Mouse (Mus musculus): Measurements from ENCODE around the gene 3110040M04Rik. TPM values are rescaled to one million over a fixed set of nuclear protein-coding genes. Genes with fewer than 3 reads are reported as not detected.
"Not testable (repeated sequence)": the region's sequence is repeated elsewhere in the genome, so short reads cannot be mapped to it uniquely, and the experiment has no call there.

3110040M04Rik gene
- not detected in 2 replicates for polyA plus RNA-seq (2012; rRNA removed)

- DNase-seq (ENCODE audit: low spot score) = not testable (repeated sequence)
Measured at GRCm38 (mm10) chr1:151203818-151204217, at the start of gene 3110040M04Rik. TSS of gene 3110040M04Rik (plus strand) at chr1:151204121.

GRCm38 (mm10) chr1:151154131-151154530 is 49.8 kb upstream of the 3110040M04Rik start:
- DNase-seq (ENCODE audit: low spot score) = not testable (repeated sequence)

GRCm38 (mm10) chr1:151156129-151156528 is 47.8 kb upstream of the 3110040M04Rik start:
- no peak for DNase-seq (ENCODE audit: low spot score)

GRCm38 (mm10) chr1:151156777-151157632 is 46.9 kb upstream of the 3110040M04Rik start:
- DNase-seq (ENCODE audit: low spot score) = no peak

DNA sequence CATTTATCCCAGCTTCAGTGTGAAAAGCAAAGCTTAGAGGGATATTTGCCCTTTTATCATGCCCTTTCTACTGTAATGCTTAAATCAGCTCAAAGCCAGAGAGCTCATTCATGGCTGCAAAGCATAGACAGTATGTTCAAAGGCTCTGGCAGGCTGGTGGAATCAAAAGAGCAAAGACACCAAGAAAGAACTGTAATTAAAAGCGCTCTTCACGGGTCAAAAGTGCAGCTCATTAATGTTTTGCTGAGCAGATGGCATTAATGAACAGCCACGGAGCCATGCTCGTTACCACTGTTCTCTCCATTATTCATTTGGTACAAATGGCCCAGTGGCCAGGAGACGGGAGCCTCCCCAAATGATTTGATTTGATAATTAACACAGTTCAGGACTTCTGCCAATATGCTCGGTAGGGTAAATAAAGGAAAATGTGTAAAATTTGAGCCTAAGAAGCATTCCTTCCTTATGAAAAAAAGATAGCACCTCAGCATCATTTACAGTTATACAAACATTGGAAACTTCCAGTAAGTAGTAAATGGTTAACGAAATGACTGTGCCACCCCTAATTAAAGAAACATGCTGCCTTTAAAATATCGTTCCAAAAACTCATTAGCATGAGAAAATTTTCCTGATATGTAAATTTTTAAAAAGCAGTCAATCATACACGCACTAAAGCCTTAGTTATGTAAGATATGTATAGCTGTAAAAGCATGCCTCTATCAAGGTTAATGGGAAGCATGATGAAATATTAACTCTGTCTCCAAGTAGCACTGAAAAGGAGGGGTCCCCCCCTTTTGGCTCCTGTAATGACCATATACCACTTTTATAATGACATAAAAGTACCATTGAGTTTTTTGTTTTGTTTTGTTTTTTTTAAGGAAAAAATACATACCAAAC is 45.7 kb upstream of the 3110040M04Rik start:
- DNase-seq (ENCODE audit: low spot score) = no peak

GRCm38 (mm10) chr1:151158857-151159510 is 44.9 kb upstream of the 3110040M04Rik start:
- DNase-seq (ENCODE audit: low spot score) = no peak

- DNase-seq (ENCODE audit: low spot score) = no peak
Measured at GRCm38 (mm10) chr1:151166031-151166430, 37.9 kb upstream of the 3110040M04Rik start.

- DNase-seq (ENCODE audit: low spot score) = no peak
Measured at GRCm38 (mm10) chr1:151167297-151168047, 36.4 kb upstream of the 3110040M04Rik start.

DNA sequence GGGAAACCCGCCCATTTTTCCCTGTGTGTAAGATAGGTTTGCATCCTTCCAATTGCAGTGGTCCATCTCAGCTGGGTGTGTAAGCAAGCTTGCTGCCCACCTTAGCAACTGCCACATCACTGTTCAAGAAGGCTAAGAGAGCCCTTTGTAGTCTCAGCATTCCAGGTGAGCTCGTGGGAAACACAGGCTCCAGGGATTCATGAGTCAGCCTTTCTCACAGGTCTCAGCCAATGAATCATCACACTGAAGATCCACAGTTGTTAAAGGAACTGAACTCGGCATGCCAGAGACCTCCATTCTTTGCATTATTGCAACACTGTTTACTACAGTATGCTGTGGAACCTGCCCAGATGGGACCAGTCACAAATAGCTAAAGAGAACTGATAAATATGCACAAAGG is 35.3 kb upstream of the 3110040M04Rik start:
- DNase-seq (ENCODE audit: low spot score) = no peak

DNA sequence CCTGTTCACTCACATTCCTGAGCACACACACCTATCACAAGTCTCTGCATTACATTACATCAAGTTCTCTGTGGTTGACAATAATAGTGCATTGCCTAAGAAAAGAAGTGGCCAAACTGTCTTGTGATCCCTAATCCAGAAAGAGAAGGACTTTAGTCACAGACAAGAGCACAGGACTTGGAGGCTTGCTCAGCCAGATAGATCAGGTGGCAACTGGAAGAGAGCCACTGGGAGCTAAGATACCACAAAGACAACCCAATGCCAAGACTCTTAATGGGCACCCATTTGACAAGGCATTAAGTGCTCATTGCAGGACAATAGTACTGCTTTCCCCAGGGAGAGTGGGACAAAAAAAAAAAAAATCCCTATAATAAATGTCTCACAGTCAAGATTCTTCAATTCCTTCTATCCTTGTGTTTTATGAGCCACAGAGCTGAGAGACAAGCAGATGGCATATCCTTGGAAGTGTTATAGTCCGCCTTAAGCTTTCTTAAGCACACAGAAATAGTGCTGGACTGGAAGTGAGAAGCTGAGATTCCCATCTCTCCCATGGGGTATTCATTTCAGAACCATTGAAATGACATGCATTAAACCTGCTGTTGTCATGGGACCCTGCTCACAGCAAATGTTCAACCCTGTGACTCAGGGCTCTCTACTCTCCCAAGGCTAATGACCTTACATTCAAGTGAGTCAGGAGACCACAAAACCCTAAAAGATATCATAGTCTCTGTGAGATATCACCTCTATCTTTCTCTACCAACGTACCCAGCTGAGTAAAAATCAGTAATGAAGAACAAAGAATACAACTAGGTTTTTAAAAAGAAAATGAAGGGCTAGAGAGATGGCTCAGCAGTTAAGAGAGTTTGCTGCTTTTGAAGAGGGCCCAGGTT is 32.1 kb upstream of the 3110040M04Rik start:
- DNase-seq (ENCODE audit: low spot score) = no peak

DNA sequence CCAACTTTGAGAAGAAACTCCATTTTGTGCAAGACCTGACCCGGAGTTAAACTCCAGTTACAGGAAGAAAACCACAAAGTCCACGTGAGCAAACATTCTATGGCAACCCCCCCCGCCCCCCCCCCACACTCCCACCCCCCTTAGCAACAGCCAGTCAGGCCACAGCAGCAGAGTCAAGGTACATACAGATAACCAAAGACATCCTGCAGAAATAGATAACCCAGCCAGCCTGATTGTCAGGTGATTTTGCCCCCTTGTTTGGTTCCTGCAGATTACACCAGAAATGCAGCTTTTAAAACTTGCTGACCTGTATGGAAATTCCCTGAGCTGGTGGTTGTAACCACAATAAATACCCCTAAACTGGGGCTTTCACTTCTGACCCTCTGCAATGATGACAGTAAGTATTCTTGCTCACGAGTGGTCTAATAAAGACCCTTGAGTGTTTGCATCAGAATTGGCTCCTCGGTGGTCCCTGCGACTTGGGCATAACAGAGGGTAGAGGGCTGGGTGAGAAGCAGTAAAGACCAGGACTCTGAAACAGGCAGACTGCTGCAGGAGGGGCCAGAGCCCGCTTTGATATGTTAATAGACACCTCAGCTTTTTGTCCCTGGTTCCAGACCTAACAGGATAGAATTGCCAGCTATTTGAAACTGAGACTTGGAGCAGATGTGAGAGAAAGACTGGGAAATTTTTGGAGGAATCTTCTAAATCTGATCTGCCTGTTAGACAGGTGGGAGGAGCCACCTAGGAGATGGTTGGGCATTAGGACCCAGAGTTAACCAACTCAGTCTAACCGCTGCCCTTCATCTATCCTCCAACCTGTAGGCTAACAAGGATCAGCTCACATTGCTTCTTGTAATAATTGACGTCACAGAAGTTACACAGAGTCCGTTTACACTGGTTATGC is 26.6 kb upstream of the 3110040M04Rik start:
- no peak for DNase-seq (ENCODE audit: low spot score)

GRCm38 (mm10) chr1:151177937-151178271 is 26.0 kb upstream of the 3110040M04Rik start:
- no peak for DNase-seq (ENCODE audit: low spot score)

- DNase-seq (ENCODE audit: low spot score) = no peak
Measured at GRCm38 (mm10) chr1:151178505-151179083, 25.3 kb upstream of the 3110040M04Rik start.

DNA sequence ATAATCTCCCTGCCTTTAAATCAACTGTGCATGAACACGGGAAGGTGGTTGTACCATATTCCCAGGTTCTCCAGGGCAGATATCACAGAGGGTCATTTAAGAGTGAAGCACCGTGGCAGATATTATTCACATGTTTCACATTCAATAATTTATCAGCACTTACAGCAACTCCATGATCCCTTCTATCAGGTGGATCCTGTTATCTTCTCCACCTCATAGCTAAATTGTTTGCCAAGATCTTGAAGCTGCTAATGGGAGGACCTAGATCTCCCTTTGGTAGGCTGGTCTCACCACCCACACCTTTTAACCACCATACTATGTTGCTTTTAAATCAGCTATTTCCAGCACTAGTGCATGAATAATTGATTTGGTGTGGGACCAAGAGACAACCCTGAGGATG is 23.8 kb upstream of the 3110040M04Rik start:
- no peak for DNase-seq (ENCODE audit: low spot score)

GRCm38 (mm10) chr1:151182266-151182665 is 21.7 kb upstream of the 3110040M04Rik start, which contains the start of gene Gm47985:
TSS of gene Gm47985 (plus strand) at chr1:151182537.
- DNase-seq (ENCODE audit: low spot score) = not testable (repeated sequence)

DNA sequence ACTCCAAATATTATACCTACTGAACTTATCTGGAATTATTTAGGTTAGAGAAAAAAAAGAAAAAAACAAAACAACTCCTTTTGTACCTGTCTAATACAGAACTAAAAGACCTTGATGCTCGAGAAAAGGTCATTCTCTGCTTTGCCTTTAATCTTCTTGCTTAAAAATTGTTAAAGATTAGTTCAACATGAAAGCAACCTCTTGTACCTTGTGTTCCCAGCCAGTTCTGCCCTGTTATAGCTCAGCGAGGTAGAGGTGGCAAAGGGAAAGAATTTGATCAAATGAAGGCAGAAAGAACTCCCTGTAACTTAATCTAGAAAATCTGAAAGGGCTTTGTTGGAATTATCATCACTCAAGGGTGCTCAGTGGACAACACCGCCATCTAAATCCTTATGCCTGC is 17.7 kb upstream of the 3110040M04Rik start:
- not testable (repeated sequence) for DNase-seq (ENCODE audit: low spot score)

- DNase-seq (ENCODE audit: low spot score) = not testable (repeated sequence)
Measured at GRCm38 (mm10) chr1:151186879-151187424, 17.0 kb upstream of the 3110040M04Rik start.

GRCm38 (mm10) chr1:151188469-151188868 is 15.5 kb upstream of the 3110040M04Rik start:
- no peak for DNase-seq (ENCODE audit: low spot score)

Measured in urinary bladder, adult 2 months (tissue).